Mouse (Mus musculus) adrenal gland, adult 18-20 months (tissue): ENCODE measurements at regions not wholly inside any gene's neighbourhood (a gene's known extent, or its start where the extent isn't known, plus 50 kb on each side); places are given as distances from the start of the nearest gene placed in this dataset.

Source experiments
- DNase-seq, 2 experiments: peaks; one replicate each; pipeline ENCODE4 v3.0.0; 2021 to 2022; ENCODE audit warnings: low spot score in 2 of 2

GRCm38 (mm10) chr14:24731872-24732525 is 245.1 kb downstream of the Rps24 start:
- no peak for DNase-seq

- no peak for DNase-seq
Measured at GRCm38 (mm10) chr14:24733326-24733725, 246.4 kb downstream of the Rps24 start.

- DNase-seq: no peak
Measured at GRCm38 (mm10) chr14:24738869-24739268, 251.9 kb downstream of the Rps24 start.

GRCm38 (mm10) chr14:24744451-24744850 is 257.5 kb downstream of the Rps24 start:
- no peak for DNase-seq

GRCm38 (mm10) chr14:24745730-24746129 is 258.8 kb downstream of the Rps24 start:
- DNase-seq: no peak

- DNase-seq: no peak
Measured at GRCm38 (mm10) chr14:24747471-24747795, 260.5 kb downstream of the Rps24 start.

GRCm38 (mm10) chr14:24747796-24748496 is 261.0 kb downstream of the Rps24 start:
- DNase-seq: no peak

- DNase-seq: no peak
Measured at GRCm38 (mm10) chr14:24748497-24748862, 261.6 kb downstream of the Rps24 start.

GRCm38 (mm10) chr14:24749313-24749712 is 262.4 kb downstream of the Rps24 start:
- DNase-seq: no peak

GRCm38 (mm10) chr14:24751227-24751626 is 264.3 kb downstream of the Rps24 start:
- DNase-seq: no peak

- no peak for DNase-seq
Measured at GRCm38 (mm10) chr14:24754753-24755152, 267.8 kb downstream of the Rps24 start.

- DNase-seq: no peak
Measured at GRCm38 (mm10) chr14:24755426-24756117, 268.6 kb downstream of the Rps24 start.

- no peak for DNase-seq
Measured at GRCm38 (mm10) chr14:24757302-24757701, 270.4 kb downstream of the Rps24 start.

- DNase-seq: no peak
Measured at GRCm38 (mm10) chr14:24757843-24758242, 270.9 kb downstream of the Rps24 start.

- no peak for DNase-seq
Measured at GRCm38 (mm10) chr14:24760926-24761325, 274.0 kb downstream of the Rps24 start.

GRCm38 (mm10) chr14:24762468-24763274 is 275.7 kb downstream of the Rps24 start:
- DNase-seq: no peak

GRCm38 (mm10) chr14:24763275-24763812 is 276.4 kb downstream of the Rps24 start:
- DNase-seq: no peak

GRCm38 (mm10) chr14:24763845-24764244 is 276.9 kb downstream of the Rps24 start:
- no peak for DNase-seq

- no peak for DNase-seq
Measured at GRCm38 (mm10) chr14:24766260-24766659, 279.3 kb downstream of the Rps24 start.

GRCm38 (mm10) chr14:24766690-24767089 is 279.8 kb downstream of the Rps24 start:
- no peak for DNase-seq

GRCm38 (mm10) chr14:24767316-24767715 is 280.4 kb downstream of the Rps24 start:
- DNase-seq: no peak
